Mouse (Mus musculus): ENCODE measurements at regions not wholly inside any gene's neighbourhood (a gene's known extent, or its start where the extent isn't known, plus 50 kb on each side); places are given as distances from the start of the nearest gene placed in this dataset.

DNA sequence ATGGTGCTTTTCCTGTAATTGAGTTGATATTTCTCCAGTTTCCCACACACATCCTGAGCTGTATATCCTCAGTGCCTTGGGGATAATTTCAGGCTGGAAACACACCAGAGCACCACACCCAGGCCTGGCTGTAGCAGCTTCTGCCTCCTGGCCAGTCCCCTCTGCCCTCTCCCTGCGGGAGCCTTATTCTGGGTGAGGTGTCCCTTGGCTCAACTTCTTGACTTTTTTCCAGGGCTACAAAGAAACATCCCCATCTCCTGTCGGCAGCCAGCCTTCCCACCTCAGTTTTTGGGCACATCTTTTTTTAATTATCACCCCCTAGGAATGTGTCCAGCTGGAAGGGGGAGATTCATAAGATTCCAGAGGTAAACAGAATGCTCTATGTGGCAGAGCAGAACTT is 252.7 kb upstream of the Jmjd1c start:
- no peak for TF ChIP-seq CTCF (IDR thresholded peaks at IDR 0.05; ENCODE audit: extremely low read depth, insufficient read depth, insufficient read length, insufficient replicate concordance)
- TF ChIP-seq POLR2A (IDR thresholded peaks at IDR 0.05; ENCODE audit: low read depth, low read length): no peak
